Mouse (Mus musculus): ENCODE measurements at regions not wholly inside any gene's neighbourhood (a gene's known extent, or its start where the extent isn't known, plus 50 kb on each side); places are given as distances from the start of the nearest gene placed in this dataset.

GRCm38 (mm10) chr9:115651708-115652107 lies 257.5 kb upstream of the Gadl1 start:
- TF ChIP-seq CTCF (IDR thresholded peaks at IDR 0.05; ENCODE audit: low read depth) (no peak), EP300 (optimal IDR thresholded peaks at IDR 0.05) (no peak)

Data from stomach, postnatal 0 days (tissue).